Mouse (Mus musculus): ENCODE data around the gene Zfp112. TPM values are rescaled to one million over a fixed set of nuclear protein-coding genes. Genes with fewer than 3 reads are reported as not detected.
"Not testable (repeated sequence)": the region's sequence is repeated elsewhere in the genome, so short reads cannot be mapped to it uniquely, and the experiment has no call there.

Gene Zfp112
- total RNA-seq (2012; rRNA removed), result 0.29 and 0.42 TPM in 2 replicates
- 0.46 and 0.55 TPM in 2 replicates for total RNA-seq (2014; rRNA removed)
- polyA plus RNA-seq (2012; ENCODE audit: insufficient read length, low read depth), result 0.40 and 0.53 TPM in 2 replicates

- Histone ChIP-seq H3K27ac (ENCODE audit: insufficient read depth, low read depth) (no peak within 1 kb of the TSS), H3K27me3 (replicated peaks) (no peaks in the 10 kb centered on the region), H3K36me3 (replicated peaks in 1 of 2; ENCODE audit: control insufficient read depth in 1 of 2, insufficient read depth in 1 of 2, low read length in 1 of 2) (peaks cover 0 to 20% of the 10 kb centered on the region in 2 experiments), H3K4me1 (ENCODE audit: control insufficient read depth in 1 of 2, insufficient read depth in 2 of 2) (no peaks in the 10 kb centered on the region), H3K9ac (ENCODE audit: insufficient read depth, low read depth) (no peak within 1 kb of the TSS), H3K79me2 (replicated peaks; ENCODE audit: control insufficient read depth, extremely low read depth, insufficient read depth, poor library complexity, severe bottlenecking) (no peaks in the 10 kb centered on the region), H3K9me3 (replicated peaks; ENCODE audit: low read length) (peaks cover 14% of the 10 kb centered on the region), H3K4me3 (replicated peaks in 1 of 3; ENCODE audit: low read depth in 2 of 3, low read length in 2 of 3, poor library complexity in 1 of 3) (no peak within 1 kb of the TSS), H3K4me2 (ENCODE audit: insufficient read depth, low read depth, poor library complexity, severe bottlenecking) (no peak within 1 kb of the TSS)
- dilution Hi-C loops (cut with MboI; ENCODE audit: extremely low pct_ligation_motif_present, extremely low pct_unique_long_range_greater_than_20kb, low sequenced_read_pairs), result no loop called here
- no peak for TF ChIP-seq ZNF384 (IDR thresholded peaks at IDR 0.05; ENCODE audit: low read depth, low read length)
- TF ChIP-seq CHD1 (IDR thresholded peaks at IDR 0.05; ENCODE audit: low read depth, low read length), result no peak
- no peak for TF ChIP-seq SMC3 (IDR thresholded peaks at IDR 0.05; ENCODE audit: low read depth, low read length)
- no peak for TF ChIP-seq JUN (IDR thresholded peaks at IDR 0.05; ENCODE audit: insufficient read depth, low read depth, low read length)
- no peak for TF ChIP-seq POLR2AphosphoS2 (IDR thresholded peaks at IDR 0.05; ENCODE audit: low read depth, low read length)
- TF ChIP-seq GABPA (IDR thresholded peaks at IDR 0.05; ENCODE audit: insufficient replicate concordance, low read depth, low read length), result no peak
- no peak for TF ChIP-seq UBTF (IDR thresholded peaks at IDR 0.05; ENCODE audit: low read depth, low read length)
- no peak for TF ChIP-seq CTCF (conservative IDR thresholded peaks at IDR 0.05 in 1 of 2, IDR thresholded peaks at IDR 0.05 in 1 of 2; ENCODE audit: low read depth in 2 of 2, low read length in 2 of 2)
- no peak for TF ChIP-seq MXI1 (IDR thresholded peaks at IDR 0.05; ENCODE audit: low read depth, low read length)
- no peak for TF ChIP-seq PAX5 (IDR thresholded peaks at IDR 0.05; ENCODE audit: low read length)
- in situ Hi-C loops (cut with MboI; ENCODE audit: low pct_ligation_motif_present, low pct_unique_long_range_greater_than_20kb, low sequenced_read_pairs), result no loop called here
- DNase-seq (ENCODE audit: extremely low read depth), result no peak
Observed at GRCm38 (mm10) chr7:24112156-24112856, at the start of gene Zfp112. Gene Zfp112 (plus strand): TSS chr7:24112314.

- H3K9ac ChIP-seq (ENCODE audit: insufficient read depth, low read depth); H3K9me3 ChIP-seq (replicated peaks; ENCODE audit: low read length); H3K4me3 ChIP-seq (replicated peaks in 1 of 3; ENCODE audit: low read depth in 2 of 3, low read length in 2 of 3, poor library complexity in 1 of 3); H3K27ac ChIP-seq (ENCODE audit: insufficient read depth, low read depth); in situ Hi-C loops (cut with MboI; ENCODE audit: low pct_ligation_motif_present, low pct_unique_long_range_greater_than_20kb, low sequenced_read_pairs); H3K4me2 ChIP-seq (ENCODE audit: insufficient read depth, low read depth, poor library complexity, severe bottlenecking); H3K79me2 ChIP-seq (replicated peaks; ENCODE audit: control insufficient read depth, extremely low read depth, insufficient read depth, poor library complexity, severe bottlenecking); dilution Hi-C loops (cut with MboI; ENCODE audit: extremely low pct_ligation_motif_present, extremely low pct_unique_long_range_greater_than_20kb, low sequenced_read_pairs); DNase-seq (ENCODE audit: extremely low read depth); H3K36me3 ChIP-seq (replicated peaks in 1 of 2; ENCODE audit: control insufficient read depth in 1 of 2, insufficient read depth in 1 of 2, low read length in 1 of 2); H3K4me1 ChIP-seq (ENCODE audit: control insufficient read depth in 1 of 2, insufficient read depth in 2 of 2): not testable (repeated sequence)
- peaks cover 35% of the 10 kb centered on the region for H3K27me3 ChIP-seq (replicated peaks)
Observed at GRCm38 (mm10) chr7:24074424-24074823, 37.7 kb upstream of the Zfp112 start.

- peaks cover 7% of the 10 kb centered on the region for H3K27me3 ChIP-seq (replicated peaks)
- peaks cover 9 to 29% of the 10 kb centered on the region in 2 experiments for H3K4me1 ChIP-seq (ENCODE audit: control insufficient read depth in 1 of 2, insufficient read depth in 2 of 2)
- peak within 1 kb of the TSS; percentile 63 for H3K9ac ChIP-seq (ENCODE audit: insufficient read depth, low read depth)
- peak within 1 kb of the TSS; percentile 56 to 76 (median 75) for H3K4me3 ChIP-seq (replicated peaks in 1 of 3; ENCODE audit: low read depth in 2 of 3, low read length in 2 of 3, poor library complexity in 1 of 3)
- peaks cover 0 to 22% of the 10 kb centered on the region in 2 experiments for H3K36me3 ChIP-seq (replicated peaks in 1 of 2; ENCODE audit: control insufficient read depth in 1 of 2, insufficient read depth in 1 of 2, low read length in 1 of 2)
- H3K79me2 ChIP-seq (replicated peaks; ENCODE audit: control insufficient read depth, extremely low read depth, insufficient read depth, poor library complexity, severe bottlenecking), result peaks cover 25% of the 10 kb centered on the region
- H3K27ac ChIP-seq (ENCODE audit: insufficient read depth, low read depth), result peak within 1 kb of the TSS; percentile 85
- in situ Hi-C loops (cut with MboI; ENCODE audit: low pct_ligation_motif_present, low pct_unique_long_range_greater_than_20kb, low sequenced_read_pairs), result no loop called here
- peak; percentile 97 for DNase-seq (ENCODE audit: extremely low read depth)
- dilution Hi-C loops (cut with MboI; ENCODE audit: extremely low pct_ligation_motif_present, extremely low pct_unique_long_range_greater_than_20kb, low sequenced_read_pairs), result no loop called here
- H3K9me3 ChIP-seq (replicated peaks; ENCODE audit: low read length), result peaks cover 2% of the 10 kb centered on the region
- peak within 1 kb of the TSS; percentile 82 for H3K4me2 ChIP-seq (ENCODE audit: insufficient read depth, low read depth, poor library complexity, severe bottlenecking)
- TF ChIP-seq IRF4 (IDR thresholded peaks at IDR 0.05; ENCODE audit: low read depth, low read length) (peak; percentile 83; the same call in 1 of the 2 replicates), ETS1 (conservative IDR thresholded peaks at IDR 0.05; ENCODE audit: low read depth, low read length) (peak; percentile 8; the same call in 1 of the 2 replicates), JUND (conservative IDR thresholded peaks at IDR 0.05; ENCODE audit: low read depth, low read length) (no peak), RCOR1 (conservative IDR thresholded peaks at IDR 0.05; ENCODE audit: low read depth, low read length) (no peak), RAD21 (IDR thresholded peaks at IDR 0.05; ENCODE audit: low read depth, low read length) (no peak), MXI1 (IDR thresholded peaks at IDR 0.05; ENCODE audit: low read depth, low read length) (peak; percentile 71), JUN (IDR thresholded peaks at IDR 0.05; ENCODE audit: insufficient read depth, low read depth, low read length) (no peak), MAZ (IDR thresholded peaks at IDR 0.05; ENCODE audit: low read depth, low read length) (peak; percentile 80; the same call in 1 of the 2 replicates), NELFE (IDR thresholded peaks at IDR 0.05; ENCODE audit: low read depth, low read length) (peak; percentile 70), ZMIZ1 (IDR thresholded peaks at IDR 0.05; ENCODE audit: low read depth, low read length) (0 out of 2 replicates have a peak, but pooled peaks have one; percentile 47), TBP (conservative IDR thresholded peaks at IDR 0.05; ENCODE audit: low read depth, low read length) (peak; percentile 72), POLR2A (IDR thresholded peaks at IDR 0.05; ENCODE audit: low read depth, low read length) (peak; percentile 83), E2F4 (IDR thresholded peaks at IDR 0.05; ENCODE audit: insufficient replicate concordance, low read depth, low read length) (peak; percentile 97), CHD1 (IDR thresholded peaks at IDR 0.05; ENCODE audit: low read depth, low read length) (no peak), MAFK (IDR thresholded peaks at IDR 0.05; ENCODE audit: insufficient replicate concordance, low read length) (no peak)
Observed at GRCm38 (mm10) chr7:24081634-24082431, 30.3 kb upstream of the Zfp112 start, which contains the start of gene Zfp180. Gene Zfp180 (plus strand): TSS chr7:24081924.
